Mouse (Mus musculus) embryonic facial prominence, embryonic 11.5 days (tissue): ENCODE data around the gene Them7. TPM values are rescaled to one million over a fixed set of nuclear protein-coding genes. Genes with fewer than 3 reads are reported as not detected.

Source experiments
- ATAC-seq: fragments of 200-750 bp; cut with Nextera tagmentation; replicated peaks from 2 replicates; pipeline ENCODE4 v1.8.0; 2017; ENCODE audit warnings: low read depth; ENCODE audit not compliant: insufficient number of reproducible peaks, low FRiP score, low TSS enrichment
- DNase-seq: peaks from one replicate; pipeline ENCODE4 v3.0.0-alpha.2; 2015; ENCODE audit warnings: low spot score
- H3K27ac ChIP-seq: fragments of 300-500 bp; sonication (generic); replicated peaks from 2 replicates; pipeline ENCODE4 v1.5.1; 2014; ENCODE audit warnings: mild to moderate bottlenecking, low read depth, low read length, control low read depth
- H3K27me3 ChIP-seq: fragments of 300-500 bp; sonication (generic); 2 replicates; pipeline ENCODE4 v1.6.1; 2014; ENCODE audit warnings: mild to moderate bottlenecking, low read length, moderate library complexity, mixed read lengths; ENCODE audit not compliant: control insufficient read depth, insufficient read depth
- H3K36me3 ChIP-seq: fragments of 300-500 bp; sonication (generic); replicated peaks from 2 replicates; pipeline ENCODE4 v1.6.1; 2014; ENCODE audit warnings: low read depth, mild to moderate bottlenecking, low read length, moderate library complexity, mixed read lengths; ENCODE audit not compliant: control insufficient read depth, insufficient read depth
- H3K4me1 ChIP-seq: fragments of 300-500 bp; sonication (generic); 2 replicates; pipeline ENCODE4 v1.6.1; 2014; ENCODE audit warnings: low read length, mixed read lengths; ENCODE audit not compliant: control insufficient read depth, insufficient read depth
- H3K4me2 ChIP-seq: fragments of 300-500 bp; sonication (generic); 2 replicates; pipeline ENCODE4 v1.6.1; 2014; ENCODE audit warnings: low read depth, mild to moderate bottlenecking, control low read depth, low read length, moderate library complexity
- H3K4me3 ChIP-seq: fragments of 300-500 bp; sonication (generic); 2 replicates; pipeline ENCODE4 v1.5.1; 2014; ENCODE audit warnings: low read depth, low read length, control low read depth
- H3K9ac ChIP-seq: fragments of 300-500 bp; sonication (generic); replicated peaks from 2 replicates; pipeline ENCODE4 v1.6.1; 2014; ENCODE audit warnings: mild to moderate bottlenecking, control low read depth, low read length
- H3K9me3 ChIP-seq: fragments of 300-500 bp; sonication (generic); replicated peaks from 2 replicates; pipeline ENCODE4 v1.6.1; 2016; ENCODE audit warnings: mild to moderate bottlenecking, low read length, inconsistent platforms, mixed read lengths; ENCODE audit not compliant: control insufficient read depth
- WGBS: fragments of 180-500 bp; shearing (Covaris S2); extraction: QIAGEN DNeasy Blood & Tissue Kit; methylation state at CpG from one replicate; pipeline ENCODE4 v1.1.7; 2014; 5-methylcytosine and 5-hydroxymethylcytosine counted together
- polyA plus RNA-seq: library from polyadenylated mRNA; unstranded; fragments of >200 nt; fragmentation: Nextera tagmentation; extraction: Ambion mirVana; gene quantifications from 2 replicates; pipeline ENCODE4 v1.2.1, GENCODE M21; 2014

The Them7 gene
- polyA plus RNA-seq: 0.49 and 0.66 TPM in 2 replicates

DNA sequence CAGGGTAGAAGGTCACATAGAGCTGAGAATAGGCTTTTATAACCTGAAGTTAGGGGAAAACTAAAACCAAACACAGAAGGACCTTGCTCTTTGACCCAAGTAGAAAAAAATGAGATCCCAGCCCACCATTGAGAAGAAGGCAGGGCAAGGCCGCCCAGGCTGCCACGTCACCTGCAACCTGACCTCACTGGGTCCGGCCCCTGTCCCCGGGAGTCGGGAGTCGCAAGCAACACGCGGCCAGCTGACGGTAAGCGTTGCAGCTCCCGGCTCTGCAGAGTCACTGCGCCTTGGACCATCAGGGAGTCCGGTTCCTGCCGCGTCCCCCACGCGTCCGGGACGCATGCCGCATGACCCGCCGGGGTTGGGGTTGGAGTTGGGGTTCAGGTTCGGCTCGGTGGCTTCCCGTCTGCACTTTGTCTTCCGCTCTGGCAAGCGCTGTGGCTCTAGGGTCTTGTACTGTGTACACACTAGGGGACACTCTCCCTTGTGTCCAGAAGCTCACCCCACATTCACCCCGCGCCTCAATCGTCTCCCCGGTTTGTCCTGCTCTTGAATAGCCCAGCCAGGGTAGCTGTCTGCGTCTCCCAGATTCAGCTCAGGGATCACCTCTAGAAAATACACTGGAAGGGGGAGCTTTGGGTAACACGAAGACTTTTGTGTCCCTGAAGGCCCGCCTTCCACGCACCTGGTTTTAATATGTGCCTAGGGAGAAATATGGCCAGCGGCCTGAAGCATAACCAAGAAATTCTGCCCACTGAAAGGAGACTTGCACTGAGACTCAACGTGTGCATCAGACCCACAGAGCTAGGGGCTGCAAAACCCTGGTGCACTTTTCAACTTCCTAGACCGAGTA lies at the start of gene Them7:
Gene Them7, plus strand, starts transcription at position 187 of the 853 bp plus-strand sequence.
- Histone ChIP-seq H3K9ac (peak within 1 kb of the TSS; percentile 57), H3K27me3 (no peaks in the 10 kb centered on the region), H3K4me3 (peak within 1 kb of the TSS; percentile 37), H3K9me3 (no peaks in the 10 kb centered on the region), H3K4me1 (no peaks in the 10 kb centered on the region), H3K4me2 (peak within 1 kb of the TSS; percentile 80), H3K27ac (no peak within 1 kb of the TSS), H3K36me3 (no peaks in the 10 kb centered on the region)
- 1% methylated on average over 38 of the region's 38 CpGs for WGBS
- ATAC-seq (peak; percentile 53; the same call in 1 of the 2 replicates), DNase-seq (peak; percentile 70)

DNA sequence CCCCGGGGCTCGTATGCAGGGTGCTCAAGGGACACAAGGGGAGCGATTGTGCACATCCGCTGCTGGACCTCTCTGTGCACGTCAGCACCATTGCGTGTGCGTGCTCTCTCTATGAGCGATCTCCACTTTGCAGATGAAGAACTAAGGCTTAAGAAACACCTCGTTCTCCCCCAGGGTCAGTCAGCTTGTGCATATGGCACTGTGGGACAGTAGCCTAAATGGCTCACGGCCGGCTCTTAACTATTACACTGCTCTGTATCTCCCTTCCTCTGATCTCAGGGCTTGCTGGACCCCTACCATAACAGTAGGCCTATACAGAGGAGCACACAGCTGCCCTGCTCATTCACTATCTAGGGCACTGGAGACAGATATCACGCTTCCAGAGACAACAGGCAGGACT lies 45.2 kb upstream of the Them7 start:
- Histone ChIP-seq H3K9ac (no peak overlapping the region), H3K9me3 (no peaks in the 10 kb centered on the region), H3K27ac (no peak overlapping the region), H3K4me1 (no peaks in the 10 kb centered on the region), H3K4me2 (no peak overlapping the region), H3K4me3 (no peak overlapping the region), H3K36me3 (no peaks in the 10 kb centered on the region), H3K27me3 (no peaks in the 10 kb centered on the region)
- no peak for ATAC-seq
- WGBS: 89% methylated on average over 12 of the region's 12 CpGs
- no peak for DNase-seq

DNA sequence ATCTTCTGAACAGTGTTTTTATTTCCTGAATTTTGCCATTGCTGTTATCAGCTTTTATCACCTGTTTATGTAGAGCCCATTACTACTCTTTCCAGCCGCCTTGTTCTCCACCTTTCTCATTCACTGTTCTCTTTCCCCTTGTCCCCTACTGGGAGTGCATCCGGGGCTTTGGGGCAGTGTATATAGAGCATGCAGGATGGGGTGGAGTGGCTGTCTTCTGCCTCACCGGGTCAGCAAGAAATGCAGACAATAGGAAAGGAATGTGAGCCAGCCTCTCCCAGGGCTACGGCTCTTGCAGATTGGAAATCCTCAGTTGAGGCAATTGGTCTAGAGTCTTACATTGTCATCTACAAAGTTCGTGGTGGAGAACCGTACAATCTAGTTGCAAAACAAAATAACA lies 41.6 kb upstream of the Them7 start:
- Histone ChIP-seq H3K9ac (no peak overlapping the region), H3K4me3 (no peak overlapping the region), H3K27me3 (no peaks in the 10 kb centered on the region), H3K27ac (no peak overlapping the region), H3K4me2 (no peak overlapping the region), H3K36me3 (no peaks in the 10 kb centered on the region), H3K4me1 (no peaks in the 10 kb centered on the region), H3K9me3 (no peaks in the 10 kb centered on the region)
- ATAC-seq (no peak), DNase-seq (no peak)
- WGBS: 40% methylated on average over 6 of the region's 6 CpGs

DNA sequence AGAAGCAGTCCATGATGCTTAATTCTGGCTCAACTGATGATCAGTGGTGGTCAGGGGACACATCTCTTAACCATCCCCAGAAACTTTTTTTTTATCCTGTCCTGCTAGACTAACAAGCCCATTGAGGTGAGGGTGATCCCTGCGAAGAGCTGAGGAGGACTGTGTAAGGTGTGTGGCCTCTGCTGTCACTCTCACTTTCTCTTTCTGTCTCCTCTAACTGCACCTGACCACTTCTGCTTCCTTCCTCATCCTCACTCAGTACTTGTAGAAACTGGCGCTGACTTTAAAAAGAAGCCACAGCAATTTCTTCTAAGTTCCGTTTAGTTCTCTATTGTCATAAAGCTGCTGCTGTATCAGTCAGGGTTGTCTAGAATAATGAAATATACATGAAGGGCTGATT lies 39.0 kb upstream of the Them7 start:
- WGBS: 90% methylated on average over 3 of the region's 3 CpGs
- DNase-seq (no peak), ATAC-seq (no peak)
- no peak overlapping the region for H3K4me3 ChIP-seq
- H3K9ac ChIP-seq: no peak overlapping the region
- H3K4me2 ChIP-seq: no peak overlapping the region
- no peaks in the 10 kb centered on the region for H3K27me3 ChIP-seq
- no peaks in the 10 kb centered on the region for H3K36me3 ChIP-seq
- no peaks in the 10 kb centered on the region for H3K9me3 ChIP-seq
- H3K27ac ChIP-seq: no peak overlapping the region
- H3K4me1 ChIP-seq: no peaks in the 10 kb centered on the region

DNA sequence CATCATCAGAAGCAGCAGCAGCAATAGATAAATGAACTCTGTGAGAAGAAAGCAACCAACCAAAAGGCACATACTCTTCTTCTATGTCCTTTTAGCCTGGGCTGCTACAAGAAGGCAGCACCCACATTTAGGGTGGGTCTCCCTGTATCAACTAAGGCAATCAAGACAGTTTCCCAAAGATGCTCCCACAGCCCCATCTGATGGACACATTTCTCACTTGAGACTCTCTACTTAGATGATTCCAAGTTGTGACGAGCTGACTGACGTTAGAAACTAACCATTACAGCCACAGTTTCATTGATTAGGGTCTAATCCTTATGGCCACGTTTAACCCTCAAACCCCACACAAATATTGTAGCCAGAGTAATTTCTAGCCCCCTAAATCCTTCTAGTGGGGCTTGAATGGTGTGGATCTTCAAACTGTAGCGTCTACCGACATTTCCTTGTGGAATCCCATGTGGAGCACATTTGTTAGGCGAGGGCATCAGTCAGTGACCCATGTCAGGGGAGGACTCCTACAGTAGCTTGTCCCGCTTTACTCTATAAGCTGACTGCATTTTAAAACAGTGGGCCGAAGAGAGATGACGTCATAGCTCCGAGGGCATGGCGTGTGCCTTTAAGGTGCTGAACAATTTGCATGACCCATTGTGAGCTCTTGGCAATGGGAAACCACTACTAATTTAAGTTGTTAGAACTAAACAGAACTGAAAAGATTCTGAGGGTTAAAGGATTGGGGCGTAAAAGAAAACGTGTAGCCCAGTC lies 38.2 kb upstream of the Them7 start:
- Histone ChIP-seq H3K27ac (no peak overlapping the region), H3K9me3 (no peaks in the 10 kb centered on the region), H3K4me1 (no peaks in the 10 kb centered on the region), H3K4me2 (no peak overlapping the region), H3K36me3 (no peaks in the 10 kb centered on the region), H3K27me3 (no peaks in the 10 kb centered on the region), H3K9ac (no peak overlapping the region), H3K4me3 (no peak overlapping the region)
- WGBS: 79% methylated on average over 13 of the region's 13 CpGs
- DNase-seq (no peak), ATAC-seq (no peak)

DNA sequence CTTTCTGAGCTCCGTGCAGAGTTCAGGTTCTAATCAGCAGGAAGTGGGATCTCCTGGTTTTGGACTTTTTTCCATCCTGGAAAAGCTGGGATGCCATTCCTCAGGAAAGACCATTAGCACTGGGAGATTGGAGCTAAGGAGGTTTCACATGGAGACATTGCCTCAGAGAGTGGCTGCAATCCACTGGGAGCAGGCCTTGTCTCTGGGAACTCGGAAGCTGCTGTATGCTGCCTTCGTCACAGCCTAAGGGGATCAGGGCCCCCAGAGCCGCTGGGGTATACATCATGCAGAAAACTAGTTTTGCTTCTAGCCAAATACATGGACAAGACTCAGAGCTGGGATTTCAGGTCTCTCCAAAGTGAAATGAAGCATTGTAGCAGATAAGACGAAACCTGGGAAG lies 37.5 kb upstream of the Them7 start:
- Histone ChIP-seq H3K27me3 (no peaks in the 10 kb centered on the region), H3K4me1 (no peaks in the 10 kb centered on the region), H3K4me3 (no peak overlapping the region), H3K4me2 (no peak overlapping the region), H3K27ac (no peak overlapping the region), H3K9me3 (no peaks in the 10 kb centered on the region), H3K36me3 (no peaks in the 10 kb centered on the region), H3K9ac (no peak overlapping the region)
- ATAC-seq: no peak
- no peak for DNase-seq
- WGBS: 74% methylated on average over 5 of the region's 5 CpGs

DNA sequence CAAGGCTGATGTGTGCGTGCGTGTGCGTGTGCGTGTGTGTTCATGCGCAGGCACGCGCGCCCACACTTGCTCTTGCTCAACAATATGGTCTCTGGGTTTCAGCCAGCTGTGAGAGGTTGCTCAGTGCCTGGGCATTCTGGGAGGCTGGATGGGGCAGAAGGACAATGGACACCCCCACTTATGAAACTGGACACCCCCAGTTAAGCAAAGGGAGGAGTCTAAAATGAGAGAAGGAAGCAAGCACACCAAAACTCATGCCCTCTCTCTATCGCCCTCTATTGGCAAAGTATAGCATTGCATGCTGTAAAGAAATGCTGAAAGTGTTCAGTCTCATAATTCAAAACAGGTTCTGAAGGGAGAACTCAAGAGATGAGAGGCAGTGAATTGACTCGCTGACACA lies 35.9 kb upstream of the Them7 start:
- ATAC-seq: 0 out of 2 replicates have a peak, but pooled peaks have one; percentile 9
- H3K4me3 ChIP-seq: no peak overlapping the region
- peak; percentile 67 for DNase-seq

DNA sequence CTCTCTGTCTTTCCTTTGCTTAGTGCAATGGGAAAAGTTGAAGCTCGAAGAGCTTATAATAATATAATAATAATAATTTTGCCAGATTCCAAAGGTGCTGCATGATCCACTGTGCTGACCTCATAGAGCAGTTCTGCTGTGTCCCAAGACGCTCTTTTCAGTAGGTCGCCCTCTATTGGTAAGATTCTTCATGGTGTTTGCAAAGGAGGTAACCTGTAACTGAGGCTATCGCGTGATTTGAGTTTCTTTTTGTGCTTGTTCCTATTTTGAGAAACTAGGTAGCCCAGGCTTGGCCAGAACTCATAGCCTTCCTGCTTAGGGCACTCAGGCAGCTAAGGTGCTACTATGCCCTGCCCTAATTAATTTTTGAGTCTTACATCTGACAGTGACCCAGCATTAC lies 34.8 kb upstream of the Them7 start:
- H3K9me3 ChIP-seq: no peaks in the 10 kb centered on the region
- no peaks in the 10 kb centered on the region for H3K27me3 ChIP-seq
- no peaks in the 10 kb centered on the region for H3K36me3 ChIP-seq
- no peak overlapping the region for H3K27ac ChIP-seq
- ATAC-seq (no peak), DNase-seq (peak; percentile 59)
- H3K9ac ChIP-seq: no peak overlapping the region
- H3K4me1 ChIP-seq: no peaks in the 10 kb centered on the region
- no peak overlapping the region for H3K4me2 ChIP-seq
- 35% methylated on average over 5 of the region's 5 CpGs for WGBS
- no peak overlapping the region for H3K4me3 ChIP-seq

More for the DNA sequence above, 35.9 kb upstream of the Them7 start:
- Histone ChIP-seq H3K9ac (no peak overlapping the region), H3K27ac (no peak overlapping the region), H3K36me3 (no peaks in the 10 kb centered on the region), H3K4me1 (no peaks in the 10 kb centered on the region), H3K9me3 (no peaks in the 10 kb centered on the region), H3K27me3 (no peaks in the 10 kb centered on the region), H3K4me2 (no peak overlapping the region)
- 76% methylated on average over 10 of the region's 10 CpGs for WGBS
